Comparison of ENCODE assay signal across 18 mouse cellular contexts in the genomic region with DNA sequence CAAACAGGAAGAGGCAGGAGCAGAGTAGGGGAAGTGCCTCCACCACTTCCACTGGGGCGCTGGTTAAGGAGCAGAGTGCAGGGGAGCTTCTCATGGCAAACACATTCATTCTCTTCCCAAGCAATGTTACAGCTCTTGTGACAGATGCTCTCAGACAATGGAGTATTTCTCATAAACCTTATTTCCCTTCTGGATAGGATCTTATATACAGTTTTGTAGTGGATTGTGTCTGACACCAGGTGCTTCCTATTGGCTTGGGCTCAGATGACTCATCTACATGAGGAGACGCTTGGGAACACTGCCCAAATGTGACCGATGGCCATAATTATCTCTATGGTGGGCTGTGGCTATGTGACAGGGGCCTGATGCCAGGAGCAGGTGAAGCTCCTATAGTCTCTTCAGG. TPM values are rescaled to one million over a fixed set of nuclear protein-coding genes. Genes with fewer than 3 reads are reported as not detected.
DNase-seq lines count a peak whose midpoint lies in the region; ATAC-seq and TF ChIP-seq lines count a peak whose summit lies in the region.
"Had no signal": no experiment of that assay in that cellular context is flagged by ENCODE, and none has a peak within 500 bp of the region (broad histone marks: within the 10 kb centered on the region; RNA-seq: fewer than 3 reads in every experiment).

No protein-coding gene starts in this region.

- no peak overlapping the region for H3K9ac ChIP-seq in lung, embryonic 16.5 days (ENCODE audit: low read length)

- DNase-seq in heart, adult 11 months: peak; percentile 79
- DNase-seq in heart, adult 18-20 months: no peak
- no peak for DNase-seq in lung, adult 18-20 months
- DNase-seq in cerebellum, adult 2 months: peak; percentile 62 to 83
- DNase-seq in thymus, adult 2 months: no peak
- no peak for DNase-seq in urinary bladder, postnatal 36 days (ENCODE audit: low spot score in 2 of 2)
- DNase-seq: adrenal gland, postnatal 14 days; gastrocnemius, postnatal 10 days; liver; right cerebral cortex, postnatal 25 days; thymus, postnatal 14 days had no signal

- H3ac ChIP-seq in myocyte (ENCODE audit: control insufficient read depth, insufficient read length): no peak overlapping the region

- no peaks in the 10 kb centered on the region for H3K79me2 ChIP-seq in myocyte (ENCODE audit: control insufficient read depth, insufficient read depth)

- H3K9me3 ChIP-seq in lung, embryonic 16.5 days (ENCODE audit: control insufficient read depth, low read length): no peaks in the 10 kb centered on the region
- H3K9me3 ChIP-seq: forebrain, embryonic 10.5 days; midbrain, embryonic 10.5 days had no signal

- no peaks in the 10 kb centered on the region for H3K27me3 ChIP-seq in lung, embryonic 16.5 days (ENCODE audit: control insufficient read depth, insufficient read depth, low read depth, low read length)
- H3K27me3 ChIP-seq in cerebellum, adult 2 months (ENCODE audit: control insufficient read depth, insufficient read depth, low read length): no peaks in the 10 kb centered on the region
- no peaks in the 10 kb centered on the region for H3K27me3 ChIP-seq in myocyte (ENCODE audit: control insufficient read depth, insufficient read depth, insufficient read length)
- H3K27me3 ChIP-seq in thymus, adult 2 months (ENCODE audit: control insufficient read depth, insufficient read depth, low read length): no peaks in the 10 kb centered on the region

- ATAC-seq in lung, embryonic 16.5 days (ENCODE audit: low read depth): peak; percentile 83
- ATAC-seq: activated CD4-positive, CD25-positive, alpha-beta regulatory T cell, adult 4 months had no signal

- no peaks in the 10 kb centered on the region for H3K36me3 ChIP-seq in lung, embryonic 16.5 days (ENCODE audit: control insufficient read depth, insufficient read depth, low read length)
- no peaks in the 10 kb centered on the region for H3K36me3 ChIP-seq in myocyte (ENCODE audit: control insufficient read depth, insufficient read depth)
- H3K36me3 ChIP-seq in thymus, adult 2 months (ENCODE audit: control insufficient read depth, insufficient read depth, low read length): no peaks in the 10 kb centered on the region
- H3K36me3 ChIP-seq: forebrain, embryonic 10.5 days; midbrain, embryonic 10.5 days had no signal

- TF ChIP-seq POLR2A in cerebellum, adult 2 months (IDR thresholded peaks at IDR 0.05; ENCODE audit: borderline replicate concordance, insufficient read depth, low read length): no peak
- TF ChIP-seq POLR2A in myocyte (IDR thresholded peaks at IDR 0.05; ENCODE audit: insufficient read length, low read depth): no peak
- no peak for TF ChIP-seq POLR2A in thymus, adult 2 months (IDR thresholded peaks at IDR 0.05; ENCODE audit: control insufficient read depth, extremely low read depth, insufficient read depth, low read length, poor library complexity)

- no peak for TF ChIP-seq CTCF in cerebellum, adult 2 months (IDR thresholded peaks at IDR 0.05; ENCODE audit: borderline replicate concordance, insufficient read depth, low read depth, low read length)
- TF ChIP-seq CTCF in thymus, adult 2 months (IDR thresholded peaks at IDR 0.05; ENCODE audit: borderline replicate concordance, control insufficient read depth, extremely low read depth, insufficient read depth, low read length, poor library complexity): no peak

- H3K4me1 ChIP-seq in lung, embryonic 16.5 days (replicated peaks; ENCODE audit: control insufficient read depth, insufficient read depth, low read length): no peaks in the 10 kb centered on the region
- H3K4me1 ChIP-seq in cerebellum, adult 2 months (ENCODE audit: control insufficient read depth, insufficient read depth, low read length): peaks cover 7% of the 10 kb centered on the region
- no peaks in the 10 kb centered on the region for H3K4me1 ChIP-seq in thymus, adult 2 months (replicated peaks; ENCODE audit: control insufficient read depth, insufficient read depth, low read length)
- H3K4me1 ChIP-seq: forebrain, embryonic 10.5 days; midbrain, embryonic 10.5 days had no signal

- H3K4me2 ChIP-seq in lung, embryonic 16.5 days (ENCODE audit: low read depth, low read length): no peak overlapping the region
- peak overlapping the region; percentile 8 for H3K4me2 ChIP-seq in myocyte (ENCODE audit: low read depth)
- H3K4me2 ChIP-seq: heart, embryonic 11.5 days had no signal

- H3K4me3 ChIP-seq in lung, embryonic 16.5 days (ENCODE audit: low read length): no peak overlapping the region
- no peak overlapping the region for H3K4me3 ChIP-seq in cerebellum, adult 2 months (replicated peaks; ENCODE audit: insufficient read depth, low read depth, low read length)
- no peak overlapping the region for H3K4me3 ChIP-seq in myocyte
- no peak overlapping the region for H3K4me3 ChIP-seq in thymus, adult 2 months (ENCODE audit: control insufficient read depth, insufficient read depth, low read length)
- H3K4me3 ChIP-seq: forebrain, embryonic 10.5 days; midbrain, embryonic 10.5 days had no signal

- WGBS in lung, embryonic 16.5 days: 56% methylated on average over 3 of the region's 3 CpGs
- WGBS in cerebellum, adult 2 months: 28% methylated on average over 3 of the region's 3 CpGs
- WGBS in thymus, adult 2 months: 84% methylated on average over 3 of the region's 3 CpGs

- H3K27ac ChIP-seq in lung, embryonic 16.5 days (ENCODE audit: low read length): no peak overlapping the region
- H3K27ac ChIP-seq in cerebellum, adult 2 months (ENCODE audit: insufficient read depth, low read length): peak overlapping the region; percentile 20; the same call in 1 of the 2 replicates
- H3K27ac ChIP-seq in thymus, adult 2 months (ENCODE audit: control insufficient read depth, insufficient read depth, low read length): no peak overlapping the region
- H3K27ac ChIP-seq: forebrain, embryonic 10.5 days; midbrain, embryonic 10.5 days; stomach, postnatal 0 days had no signal

TF ChIP-seq in myocyte, 11 proteins besides CTCF, POLR2A, EP300 and RAD21:
- no peak for TF ChIP-seq USF1 (IDR thresholded peaks at IDR 0.05; ENCODE audit: low read depth)
- peak in 2 of 3 experiments; percentile 56 to 78 for TF ChIP-seq MYOD1 (IDR thresholded peaks at IDR 0.05; ENCODE audit: control insufficient read depth in 1 of 3, insufficient read length in 2 of 3, low read depth in 2 of 3)
- peak in 1 of 3 experiments; percentile 4 for TF ChIP-seq MYOG (IDR thresholded peaks at IDR 0.05; ENCODE audit: control insufficient read depth in 1 of 3, insufficient read depth in 1 of 3, insufficient read length in 2 of 3, low read depth in 2 of 3)
TF ChIP-seq in myocyte: peak in this region for 2.

RNA-seq across cellular contexts. Expression of gene Gprin3, which starts 19.0 kb away (rescaled TPM):
- under 1 TPM; 0.32 to 0.69 TPM for total RNA-seq in heart, adult 18-20 months (2021)
- 7.7 and 8.4 TPM in 2 replicates for polyA plus RNA-seq in lung, embryonic 16.5 days (2015; fragmentation: Nextera tagmentation; extraction: Ambion mirVana)
- polyA plus RNA-seq in cerebellum, adult 2 months (2012; rRNA removed): 1.8 and 2.5 TPM in 2 replicates
- 0.13 TPM for polyA plus RNA-seq in myocyte (2012; fragmentation: generic; extraction: Trizol)
- polyA plus RNA-seq in thymus, adult 2 months (2012; rRNA removed): 0.73 and 1.1 TPM in 2 replicates

Comparison
In these comparisons a context has a peak if more than half of its experiments do, and no peak if none do; other contexts are left out.
1. DNase-seq: peak in heart, adult 11 months (single experiment) and cerebellum, adult 2 months (2 of 2); none in heart, adult 18-20 months (0 of 2), lung, adult 18-20 months (0 of 2), thymus, adult 2 months (single experiment) and urinary bladder, postnatal 36 days (0 of 2).